Mouse (Mus musculus) heart, postnatal 0 days (tissue): ENCODE results near the gene Dixdc1.

Experiments
- CTCF ChIP-seq: IDR thresholded peaks from 2 replicates; pipeline ENCODE4 v1.5.1; 2016; ENCODE audit warnings: antibody characterized with exemption, control low read depth, low read depth
- EP300 ChIP-seq: IDR thresholded peaks from 2 replicates; pipeline ENCODE4 v1.6.1; 2016; ENCODE audit warnings: antibody characterized with exemption, low read depth

DNA sequence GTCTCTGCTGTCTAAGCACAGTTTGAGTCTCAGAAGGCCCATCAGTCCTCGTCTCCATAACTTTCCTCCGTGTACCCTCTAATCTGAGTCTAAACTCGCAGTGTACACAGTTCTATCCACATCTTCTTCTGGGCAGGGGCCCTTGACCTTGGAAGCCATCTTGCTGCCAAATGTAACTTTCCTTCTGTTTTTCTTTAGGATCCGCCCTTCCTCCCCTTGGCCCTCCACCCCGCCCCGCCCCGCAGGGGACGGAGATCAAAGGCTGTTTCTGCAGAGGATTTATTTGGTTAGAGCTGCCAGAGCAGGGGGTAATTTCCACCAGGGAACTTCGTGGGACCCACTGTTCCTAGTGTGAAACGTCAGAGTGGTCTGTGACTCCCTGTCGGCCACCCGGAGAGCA lies 18.3 kb downstream of the Dixdc1 start:
- TF ChIP-seq CTCF, result no peak
- no peak for TF ChIP-seq EP300
